Mouse (Mus musculus): ENCODE measurements around the gene Gprc5a.

DNA sequence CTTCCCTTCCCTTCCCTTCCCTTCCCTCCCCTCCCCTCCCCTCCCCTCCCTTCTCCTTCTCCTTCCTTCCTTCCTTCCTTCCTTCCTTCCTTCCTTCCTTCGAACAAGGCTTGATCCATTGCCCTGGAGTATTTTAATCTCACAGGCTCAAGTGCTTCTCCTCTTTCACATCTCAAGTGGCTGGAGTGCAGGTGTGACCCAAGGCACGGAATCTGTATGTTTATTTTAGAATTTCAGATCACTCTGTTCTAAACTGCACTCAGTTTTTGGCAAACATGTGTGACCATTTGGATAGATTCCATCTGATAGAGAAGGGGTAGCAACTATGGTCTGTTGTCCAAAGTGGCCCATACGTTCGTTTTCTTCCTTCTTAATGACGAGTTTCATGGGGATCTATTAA lies 2.8 kb downstream of the Gprc5a start:
- TF ChIP-seq CTCF (conservative IDR thresholded peaks at IDR 0.05; ENCODE audit: low read length) = no peak
- no peak for TF ChIP-seq NANOG (IDR thresholded peaks at IDR 0.05; ENCODE audit: borderline replicate concordance, low read length)
- TF ChIP-seq POU5F1 (IDR thresholded peaks at IDR 0.05; ENCODE audit: borderline replicate concordance, low read length) = no peak
